Mouse (Mus musculus) forebrain, embryonic 15.5 days (tissue): Measurements from ENCODE around the gene Gm42715. TPM values are rescaled to one million over a fixed set of nuclear protein-coding genes. Genes with fewer than 3 reads are reported as not detected.
A peak's percentile ranks its signal among the peaks of the same experiment; 100 is the strongest.

Experiments used
- ATAC-seq: fragments of 200-750 bp; cut with Nextera tagmentation; replicated peaks from 2 replicates; pipeline ENCODE4 v1.8.0; 2017; ENCODE audit warnings: mild to moderate bottlenecking, moderate TSS enrichment, moderate library complexity
- H3K27ac ChIP-seq: fragments of 300-500 bp; sonication (generic); replicated peaks from 2 replicates; pipeline ENCODE4 v1.5.1; 2015; ENCODE audit warnings: mild to moderate bottlenecking, inconsistent platforms
- H3K27me3 ChIP-seq: fragments of 300-500 bp; sonication (generic); 2 replicates; pipeline ENCODE4 v1.6.1; 2015; ENCODE audit warnings: inconsistent platforms
- H3K36me3 ChIP-seq: fragments of 300-500 bp; sonication (generic); 2 replicates; pipeline ENCODE4 v1.6.1; 2015; ENCODE audit warnings: mild to moderate bottlenecking, inconsistent platforms
- H3K4me1 ChIP-seq: fragments of 300-500 bp; sonication (generic); 2 replicates; pipeline ENCODE4 v1.6.1; 2015; ENCODE audit warnings: inconsistent platforms
- H3K4me2 ChIP-seq: fragments of 300-500 bp; sonication (generic); replicated peaks from 2 replicates; pipeline ENCODE4 v1.6.1; 2015; ENCODE audit warnings: mild to moderate bottlenecking, inconsistent platforms
- H3K4me3 ChIP-seq: fragments of 300-500 bp; sonication (generic); 2 replicates; pipeline ENCODE4 v1.5.1; 2015; ENCODE audit warnings: mild to moderate bottlenecking, inconsistent platforms
- H3K9ac ChIP-seq: fragments of 300-500 bp; sonication (generic); replicated peaks from 2 replicates; pipeline ENCODE4 v1.6.1; 2015; ENCODE audit warnings: mild to moderate bottlenecking, inconsistent platforms
- H3K9me3 ChIP-seq: fragments of 300-500 bp; sonication (generic); 2 replicates; pipeline ENCODE4 v1.6.1; 2016; ENCODE audit warnings: inconsistent platforms
- WGBS: fragments of 180-500 bp; shearing (Covaris S2); methylation state at CpG from one replicate; pipeline ENCODE4 v1.1.7; 2015; ENCODE audit warnings: mixed read lengths; 5-methylcytosine and 5-hydroxymethylcytosine counted together
- polyA plus RNA-seq: library from polyadenylated mRNA; unstranded; fragments of >200 nt; fragmentation: Nextera tagmentation; extraction: Ambion mirVana; gene quantifications from 2 replicates; pipeline ENCODE4 v1.2.1, GENCODE M21; 2015

Gene Gm42715
- polyA plus RNA-seq, 1 experiment from 2014 or later = 17.7 TPM

- peak overlapping the region; percentile 86 for H3K4me2 ChIP-seq
These were observed 69.5 kb downstream of the Gm42715 start for GRCm38 (mm10) chr7:127588901-127589300.

DNA sequence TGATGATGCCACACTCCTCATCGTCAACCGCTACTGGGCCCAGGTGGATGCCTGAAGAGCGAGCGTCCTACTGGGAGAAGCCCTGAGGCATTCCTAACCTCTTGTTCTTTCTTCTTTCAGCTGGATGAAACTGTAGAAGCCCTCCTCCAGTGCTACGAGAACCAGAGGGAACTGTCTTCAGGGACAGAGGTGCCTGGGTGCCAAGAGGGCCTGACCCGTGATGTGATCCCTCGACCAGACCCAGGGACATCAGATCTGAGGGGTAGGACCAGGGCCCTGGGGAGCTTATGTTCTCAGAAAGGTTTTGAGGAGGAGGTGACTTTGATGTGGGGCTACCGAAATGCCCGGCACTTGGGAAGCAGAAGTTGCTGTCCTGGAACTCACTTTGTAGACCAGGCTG lies 70.3 kb downstream of the Gm42715 start:
- ATAC-seq = no peak
- Histone ChIP-seq H3K36me3 (peaks cover 45% of the 10 kb centered on the region), H3K4me2 (peak overlapping the region; percentile 86), H3K9me3 (no peaks in the 10 kb centered on the region), H3K4me1 (peaks cover 18% of the 10 kb centered on the region), H3K4me3 (peak overlapping the region; percentile 72), H3K27me3 (no peaks in the 10 kb centered on the region), H3K27ac (no peak overlapping the region), H3K9ac (no peak overlapping the region)
- WGBS = 96% methylated on average over 9 of the region's 9 CpGs

More at GRCm38 (mm10) chr7:127588901-127589300, 69.5 kb downstream of the Gm42715 start:
- Histone ChIP-seq H3K36me3 (peaks cover 43% of the 10 kb centered on the region), H3K9ac (peak overlapping the region; percentile 77), H3K4me1 (peaks cover 18% of the 10 kb centered on the region), H3K4me3 (peak overlapping the region; percentile 72), H3K27ac (peak overlapping the region; percentile 84), H3K27me3 (no peaks in the 10 kb centered on the region), H3K9me3 (no peaks in the 10 kb centered on the region)
- 4% methylated on average over 29 of the region's 29 CpGs for WGBS
- ATAC-seq = no peak

- Histone ChIP-seq H3K4me1 (peaks cover 18% of the 10 kb centered on the region), H3K9me3 (no peaks in the 10 kb centered on the region), H3K4me3 (no peak overlapping the region), H3K27ac (no peak overlapping the region), H3K36me3 (peaks cover 60% of the 10 kb centered on the region), H3K27me3 (no peaks in the 10 kb centered on the region), H3K9ac (no peak overlapping the region), H3K4me2 (no peak overlapping the region)
- 87% methylated on average over 10 of the region's 10 CpGs for WGBS
- ATAC-seq = no peak
These were observed 71.7 kb downstream of the Gm42715 start for GRCm38 (mm10) chr7:127591108-127591507.

DNA sequence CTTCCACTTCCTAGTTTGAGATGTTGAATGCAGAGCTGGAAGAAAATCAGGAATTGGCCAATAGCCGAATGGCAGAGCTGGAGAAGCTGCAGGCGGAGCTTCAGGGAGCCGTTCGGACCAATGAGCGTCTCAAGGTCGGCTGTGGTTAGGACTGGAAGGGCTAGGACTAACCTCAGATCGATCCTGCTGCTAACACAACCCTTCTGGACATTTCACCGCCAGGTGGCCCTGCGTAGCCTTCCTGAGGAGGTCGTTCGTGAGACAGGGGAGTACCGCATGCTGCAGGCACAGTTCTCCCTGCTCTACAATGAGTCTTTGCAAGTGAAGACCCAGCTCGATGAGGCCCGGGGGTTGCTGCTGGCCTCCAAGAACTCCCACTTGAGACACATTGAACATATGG lies 73.2 kb downstream of the Gm42715 start:
- Histone ChIP-seq H3K9ac (no peak overlapping the region), H3K36me3 (peaks cover 74% of the 10 kb centered on the region), H3K4me2 (no peak overlapping the region), H3K27ac (no peak overlapping the region), H3K9me3 (no peaks in the 10 kb centered on the region), H3K4me3 (no peak overlapping the region), H3K4me1 (peaks cover 13% of the 10 kb centered on the region), H3K27me3 (no peaks in the 10 kb centered on the region)
- WGBS = 87% methylated on average over 14 of the region's 14 CpGs
- ATAC-seq = no peak

- H3K4me2 ChIP-seq = no peak overlapping the region
- 96% methylated on average over 17 of the region's 17 CpGs for WGBS
These were observed 77.4 kb downstream of the Gm42715 start for GRCm38 (mm10) chr7:127596747-127597146.

DNA sequence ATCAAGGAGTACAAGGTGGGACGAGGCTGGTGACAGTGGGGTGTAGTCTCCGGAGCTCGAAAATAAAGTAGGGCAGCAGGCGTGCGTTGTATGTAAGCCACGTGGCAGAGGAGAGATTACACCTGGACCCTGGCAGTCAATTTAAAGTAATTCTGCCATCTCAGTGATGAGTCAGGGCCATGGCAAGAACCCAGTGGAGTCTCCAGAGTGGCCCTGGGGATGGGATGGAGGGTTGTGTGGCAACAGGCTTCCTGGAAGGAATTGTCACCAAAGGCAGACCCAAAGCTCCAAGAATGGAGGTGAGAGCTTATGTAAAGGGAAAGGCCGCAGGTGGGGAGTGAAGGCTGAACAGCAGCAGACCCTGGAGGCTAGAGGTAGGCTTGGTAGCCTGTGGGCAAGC lies 81.2 kb downstream of the Gm42715 start:
- Histone ChIP-seq H3K27me3 (no peaks in the 10 kb centered on the region), H3K9ac (no peak overlapping the region), H3K4me1 (no peaks in the 10 kb centered on the region), H3K4me2 (no peak overlapping the region), H3K9me3 (no peaks in the 10 kb centered on the region), H3K27ac (no peak overlapping the region), H3K4me3 (no peak overlapping the region), H3K36me3 (peaks cover 87% of the 10 kb centered on the region)
- no peak for ATAC-seq
- WGBS = 98% methylated on average over 7 of the region's 7 CpGs

More at GRCm38 (mm10) chr7:127596747-127597146, 77.4 kb downstream of the Gm42715 start:
- Histone ChIP-seq H3K27me3 (no peaks in the 10 kb centered on the region), H3K27ac (no peak overlapping the region), H3K9ac (no peak overlapping the region), H3K36me3 (peaks cover 97% of the 10 kb centered on the region), H3K4me3 (no peak overlapping the region), H3K9me3 (no peaks in the 10 kb centered on the region), H3K4me1 (no peaks in the 10 kb centered on the region)
- no peak for ATAC-seq

GRCm38 (mm10) chr7:127601735-127602134 lies 82.4 kb downstream of the Gm42715 start:
- no peaks in the 10 kb centered on the region for H3K9me3 ChIP-seq
- no peaks in the 10 kb centered on the region for H3K4me1 ChIP-seq
- no peak for ATAC-seq
- peaks cover 78% of the 10 kb centered on the region for H3K36me3 ChIP-seq
- WGBS = 92% methylated on average over 4 of the region's 4 CpGs
- no peak overlapping the region for H3K9ac ChIP-seq
- no peak overlapping the region for H3K4me3 ChIP-seq
- no peak overlapping the region for H3K4me2 ChIP-seq
- H3K27me3 ChIP-seq = no peaks in the 10 kb centered on the region
- no peak overlapping the region for H3K27ac ChIP-seq

GRCm38 (mm10) chr7:127602903-127603302 lies 83.5 kb downstream of the Gm42715 start:
- Histone ChIP-seq H3K9me3 (no peaks in the 10 kb centered on the region), H3K36me3 (peaks cover 78% of the 10 kb centered on the region), H3K27me3 (no peaks in the 10 kb centered on the region), H3K9ac (no peak overlapping the region), H3K4me2 (no peak overlapping the region), H3K27ac (no peak overlapping the region), H3K4me1 (no peaks in the 10 kb centered on the region), H3K4me3 (no peak overlapping the region)
- 95% methylated on average over 2 of the region's 2 CpGs for WGBS
- ATAC-seq = no peak

DNA sequence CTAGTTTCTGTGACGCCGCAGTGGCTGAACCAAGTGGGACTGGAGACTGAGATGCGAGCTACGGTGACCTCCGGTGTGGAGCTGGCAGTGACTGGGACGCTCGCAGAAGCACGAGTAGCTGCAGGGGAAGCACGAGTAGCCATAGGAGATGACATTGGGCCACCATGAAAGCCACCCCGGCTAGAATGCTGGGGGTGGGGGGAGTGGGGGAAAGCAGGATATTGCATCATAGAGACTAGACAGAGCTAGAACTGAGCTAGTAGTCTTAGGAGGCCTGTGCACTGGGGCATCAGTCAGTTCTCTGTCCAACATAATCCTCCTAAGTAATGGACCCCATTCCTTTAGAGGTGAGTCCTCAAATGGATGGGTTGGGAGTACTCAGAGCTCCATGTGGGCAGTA lies 84.9 kb downstream of the Gm42715 start:
- H3K9me3 ChIP-seq = no peaks in the 10 kb centered on the region
- no peaks in the 10 kb centered on the region for H3K27me3 ChIP-seq
- H3K36me3 ChIP-seq = peaks cover 80% of the 10 kb centered on the region
- no peak overlapping the region for H3K9ac ChIP-seq
- ATAC-seq = no peak
- no peak overlapping the region for H3K27ac ChIP-seq
- no peaks in the 10 kb centered on the region for H3K4me1 ChIP-seq
- H3K4me3 ChIP-seq = no peak overlapping the region
- H3K4me2 ChIP-seq = no peak overlapping the region
- WGBS = 95% methylated on average over 10 of the region's 10 CpGs

DNA sequence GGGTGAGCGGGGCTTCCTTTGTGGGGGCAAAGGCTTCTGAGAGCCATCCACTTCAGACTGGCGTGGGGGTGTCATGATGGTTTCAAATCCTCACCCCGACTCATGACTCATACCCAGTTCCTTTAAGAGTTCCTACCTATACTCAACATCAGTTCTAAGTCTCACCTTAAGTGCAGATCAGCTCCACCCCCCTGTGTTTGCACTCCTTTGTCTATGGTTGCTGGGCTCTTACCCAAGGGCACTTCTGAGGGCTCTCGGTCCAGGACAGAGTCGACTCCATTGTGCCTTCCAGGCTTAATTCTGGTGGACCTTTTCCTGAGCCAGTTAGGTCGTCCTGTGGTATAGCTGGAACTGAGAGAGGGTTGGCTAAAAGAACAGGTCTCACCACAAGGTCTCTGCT lies 87.8 kb downstream of the Gm42715 start:
- Histone ChIP-seq H3K27me3 (no peaks in the 10 kb centered on the region), H3K4me1 (no peaks in the 10 kb centered on the region), H3K27ac (no peak overlapping the region), H3K4me2 (no peak overlapping the region), H3K9ac (no peak overlapping the region), H3K9me3 (no peaks in the 10 kb centered on the region), H3K36me3 (peaks cover 80% of the 10 kb centered on the region), H3K4me3 (no peak overlapping the region)
- no peak for ATAC-seq
- 83% methylated on average over 6 of the region's 6 CpGs for WGBS

GRCm38 (mm10) chr7:127611011-127611410 lies 91.6 kb downstream of the Gm42715 start:
- Histone ChIP-seq H3K36me3 (peaks cover 62% of the 10 kb centered on the region), H3K4me2 (no peak overlapping the region), H3K27ac (no peak overlapping the region), H3K9me3 (no peaks in the 10 kb centered on the region), H3K9ac (no peak overlapping the region), H3K27me3 (no peaks in the 10 kb centered on the region), H3K4me3 (no peak overlapping the region), H3K4me1 (peaks cover 19% of the 10 kb centered on the region)
- WGBS = 95% methylated on average over 29 of the region's 29 CpGs
- ATAC-seq = no peak

- 95% methylated on average over 26 of the region's 26 CpGs for WGBS
- no peak overlapping the region for H3K4me2 ChIP-seq
- no peak overlapping the region for H3K9ac ChIP-seq
- ATAC-seq = no peak
- no peaks in the 10 kb centered on the region for H3K27me3 ChIP-seq
- H3K4me1 ChIP-seq = peaks cover 24% of the 10 kb centered on the region
- peaks cover 61% of the 10 kb centered on the region for H3K36me3 ChIP-seq
- no peak overlapping the region for H3K27ac ChIP-seq
- no peak overlapping the region for H3K4me3 ChIP-seq
- H3K9me3 ChIP-seq = no peaks in the 10 kb centered on the region
These were observed 92.2 kb downstream of the Gm42715 start for GRCm38 (mm10) chr7:127611561-127611960.

GRCm38 (mm10) chr7:127613501-127613900 lies 94.1 kb downstream of the Gm42715 start:
- Histone ChIP-seq H3K4me1 (peaks cover 33% of the 10 kb centered on the region), H3K4me3 (peak overlapping the region; percentile 100), H3K27me3 (no peaks in the 10 kb centered on the region), H3K36me3 (peaks cover 41% of the 10 kb centered on the region), H3K27ac (no peak overlapping the region), H3K4me2 (peak overlapping the region; percentile 94), H3K9ac (no peak overlapping the region), H3K9me3 (no peaks in the 10 kb centered on the region)
- ATAC-seq = no peak
- WGBS = 87% methylated on average over 8 of the region's 8 CpGs
